Mouse (Mus musculus) kidney, postnatal 14 days (tissue): ENCODE results near the gene Ttc9c.
"Not testable (repeated sequence)": the region's sequence is repeated elsewhere in the genome, so short reads cannot be mapped to it uniquely, and the experiment has no call there.

Source experiments
- DNase-seq: peaks from one replicate; pipeline ENCODE4 v3.0.0; 2022; ENCODE audit warnings: mixed read lengths

The Ttc9c gene

DNA sequence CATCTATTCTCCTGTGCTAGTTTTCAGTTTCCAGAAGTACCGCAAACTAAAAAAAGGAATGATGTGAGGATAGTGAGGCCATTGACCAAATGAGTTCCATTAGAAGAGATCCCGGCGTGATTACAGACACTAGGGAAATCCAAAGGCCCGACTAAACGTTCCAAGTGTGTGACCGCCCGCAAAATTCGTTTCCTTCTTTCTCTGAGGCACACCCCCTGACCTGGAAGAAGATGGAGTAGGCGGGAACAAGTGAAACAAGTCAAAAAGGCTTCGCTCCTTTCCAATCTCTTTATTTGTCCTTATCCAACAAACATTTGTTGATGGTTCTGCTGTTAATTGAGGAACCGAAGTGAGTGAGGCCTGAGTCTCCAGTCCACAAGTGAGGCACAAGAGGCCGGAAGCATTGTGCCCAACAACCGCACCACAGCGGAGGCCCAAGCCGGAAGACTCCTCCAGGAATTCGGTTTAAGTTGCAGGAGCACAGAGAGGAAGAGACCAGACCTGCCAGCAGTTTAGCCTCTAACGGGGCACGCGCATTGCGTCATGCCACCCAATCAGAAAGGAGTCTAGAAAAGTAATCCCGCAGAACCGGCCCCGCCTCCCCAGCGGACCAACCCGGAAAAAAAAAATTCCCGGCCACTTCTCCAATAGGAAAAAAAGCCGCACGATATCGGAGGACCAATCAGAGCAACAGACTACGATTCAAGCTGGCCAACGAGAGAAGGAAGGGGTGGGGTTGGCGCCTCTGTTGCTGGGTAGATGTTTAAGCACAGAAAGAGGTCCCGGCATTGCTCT is at the start of gene Ttc9c:
Gene Ttc9c, minus strand, starts transcription at position 533 of the 795 bp plus-strand sequence.
- peak; percentile 99 for DNase-seq

DNA sequence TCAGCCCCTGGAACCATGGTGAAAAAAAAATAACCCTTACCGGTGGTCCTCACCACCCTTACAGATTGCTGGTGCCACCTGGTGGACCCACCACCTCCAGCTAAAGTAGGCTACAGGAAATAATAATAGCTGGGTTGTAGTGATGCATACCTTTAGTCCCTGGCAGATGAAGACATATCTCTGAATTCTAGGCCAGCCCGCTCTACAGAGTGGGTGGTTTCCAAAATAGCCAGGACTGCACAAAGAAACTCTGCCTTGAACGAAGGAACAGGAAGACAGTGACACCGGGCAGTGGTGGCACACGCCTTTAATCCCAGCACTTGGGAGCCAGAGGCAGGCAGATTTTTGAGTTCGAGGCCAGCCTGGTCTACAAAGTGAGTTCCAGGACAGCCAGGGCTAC is 45.1 kb upstream of the Ttc9c start:
- DNase-seq, result no peak

DNA sequence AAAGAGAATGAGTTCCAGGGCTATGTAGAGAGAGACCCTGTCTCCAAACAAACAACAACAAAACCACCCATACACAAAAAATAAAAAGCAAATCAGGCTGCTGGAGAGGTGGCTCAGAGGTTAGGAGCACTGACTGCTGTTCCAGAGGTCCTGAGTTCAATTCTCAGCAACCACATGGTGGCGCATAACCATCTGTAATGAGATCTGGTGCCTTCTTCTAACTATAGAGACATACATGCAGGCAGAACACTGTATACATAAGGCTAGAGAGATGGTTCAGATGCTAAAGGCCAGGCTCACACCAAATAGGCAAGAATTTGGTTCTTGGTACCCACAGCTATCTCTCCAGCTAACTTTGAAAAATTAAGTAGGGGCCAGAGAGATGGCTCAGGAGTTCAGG is 39.9 kb upstream of the Ttc9c start:
- no peak for DNase-seq

DNA sequence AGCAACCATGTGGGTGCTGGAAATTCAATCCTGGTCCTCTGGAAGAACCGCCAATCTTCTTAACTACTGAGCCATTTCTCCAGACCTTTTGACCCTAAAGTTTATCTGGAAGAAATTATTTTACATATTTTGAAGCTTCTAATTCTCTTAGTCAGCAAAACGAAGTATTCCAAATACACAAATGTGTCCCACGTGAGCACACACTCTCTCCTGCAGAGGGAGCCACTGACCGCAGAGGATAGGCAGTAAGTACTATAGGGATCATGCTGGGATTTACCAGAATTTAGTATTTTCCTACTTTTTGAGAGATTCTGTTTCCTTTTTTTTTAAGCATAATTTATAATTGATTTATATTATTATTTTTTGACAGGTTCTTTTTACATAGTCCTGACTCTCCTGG is 38.6 kb upstream of the Ttc9c start:
- peak; percentile 58 for DNase-seq

GRCm38 (mm10) chr19:8853117-8853516 is 34.0 kb upstream of the Ttc9c start:
- no peak for DNase-seq

DNA sequence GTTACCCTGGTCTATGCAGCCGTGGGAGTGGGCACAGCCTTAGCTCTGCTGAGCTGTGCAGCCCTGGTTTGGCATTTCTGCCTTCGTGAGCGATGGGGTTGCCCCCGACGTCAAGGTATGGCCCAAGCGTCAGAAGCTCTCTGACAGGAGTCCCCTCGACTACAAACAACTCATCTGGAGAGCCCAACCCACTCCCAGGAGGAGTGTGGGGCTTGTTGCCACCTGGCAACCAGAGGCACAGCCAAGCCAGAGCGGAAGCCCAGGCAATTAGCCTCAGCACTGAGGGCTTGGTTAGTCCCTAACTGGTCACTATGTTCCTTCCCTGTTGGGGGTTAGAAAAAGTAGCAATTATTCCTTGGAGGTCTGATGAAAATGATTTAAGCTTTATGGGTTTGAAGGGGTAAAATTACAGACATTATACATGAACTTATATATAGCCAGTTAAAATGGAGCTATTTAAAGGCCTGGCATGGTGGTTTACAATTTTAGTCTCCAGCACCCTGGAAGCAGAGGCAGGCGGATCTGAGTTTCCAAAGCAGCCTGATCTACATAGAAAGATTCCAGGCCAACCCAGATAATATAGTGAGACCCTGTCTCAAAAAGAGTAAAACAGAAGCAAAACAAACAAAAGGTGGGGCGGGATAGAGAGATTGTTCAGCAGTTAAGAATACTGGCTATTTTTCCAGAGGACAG is 33.2 kb upstream of the Ttc9c start:
- DNase-seq, result no peak

GRCm38 (mm10) chr19:8851639-8852038 is 32.5 kb upstream of the Ttc9c start:
- no peak for DNase-seq

- no peak for DNase-seq
These were observed 31.3 kb upstream of the Ttc9c start, which contains the start of gene Lrrn4cl for GRCm38 (mm10) chr19:8850402-8850901. Gene Lrrn4cl, plus strand, starts transcription at chr19:8850768.

DNA sequence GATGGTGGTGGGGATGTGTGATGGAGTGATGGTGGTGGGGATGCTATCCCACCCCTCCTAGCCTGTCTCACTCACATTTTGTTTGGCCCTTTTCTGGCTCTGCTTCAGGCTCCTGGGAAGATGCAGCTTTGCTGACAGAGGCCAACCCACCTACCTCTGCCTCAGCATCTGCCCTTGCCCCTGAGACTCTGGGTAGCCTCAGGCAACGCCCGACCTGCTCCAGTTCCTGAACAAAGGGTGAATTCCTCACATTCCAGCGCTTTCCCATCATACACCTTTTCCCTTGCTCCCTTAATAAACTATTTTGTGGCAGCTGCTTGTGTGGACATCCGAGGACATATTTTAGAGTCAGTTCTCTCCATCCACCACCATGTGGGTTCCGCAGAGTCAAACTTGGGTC is 29.2 kb upstream of the Ttc9c start:
- no peak for DNase-seq

DNA sequence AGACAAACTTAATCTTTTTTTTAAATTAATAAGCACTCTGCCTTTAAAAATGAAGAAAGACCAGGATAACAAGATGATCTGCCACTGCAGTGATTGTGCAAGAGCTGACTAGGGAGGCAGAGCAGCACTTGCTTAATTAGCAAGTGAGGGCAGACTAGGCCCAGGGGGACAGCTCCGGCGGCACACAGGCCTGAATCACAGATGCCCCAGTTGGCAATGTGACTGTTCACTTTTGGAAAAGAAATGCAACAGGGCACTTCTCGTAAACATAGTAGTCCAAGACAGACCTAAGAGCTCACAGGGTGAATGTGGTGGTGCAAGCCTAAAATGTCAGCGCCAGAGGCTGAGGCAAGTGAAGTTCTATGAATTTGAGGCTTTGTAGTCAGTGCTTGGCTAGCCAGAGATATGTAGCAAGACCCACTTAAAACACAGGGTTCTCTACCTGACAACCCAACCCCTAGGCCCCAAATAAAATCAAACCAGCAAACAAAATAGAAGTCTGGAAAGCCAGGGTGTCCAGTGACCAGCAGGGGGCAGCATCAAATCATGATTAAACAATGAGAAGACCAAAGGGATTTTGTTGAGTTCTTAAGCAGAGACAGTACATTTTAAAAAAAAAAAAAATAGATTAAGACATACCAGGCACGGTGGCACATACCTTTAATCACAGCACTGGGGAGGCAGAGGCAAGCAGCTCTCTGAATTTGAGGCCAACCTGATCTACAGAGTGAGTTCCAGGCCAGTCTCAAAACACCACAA is 25.4 kb upstream of the Ttc9c start:
- DNase-seq, result peak; percentile 82

DNA sequence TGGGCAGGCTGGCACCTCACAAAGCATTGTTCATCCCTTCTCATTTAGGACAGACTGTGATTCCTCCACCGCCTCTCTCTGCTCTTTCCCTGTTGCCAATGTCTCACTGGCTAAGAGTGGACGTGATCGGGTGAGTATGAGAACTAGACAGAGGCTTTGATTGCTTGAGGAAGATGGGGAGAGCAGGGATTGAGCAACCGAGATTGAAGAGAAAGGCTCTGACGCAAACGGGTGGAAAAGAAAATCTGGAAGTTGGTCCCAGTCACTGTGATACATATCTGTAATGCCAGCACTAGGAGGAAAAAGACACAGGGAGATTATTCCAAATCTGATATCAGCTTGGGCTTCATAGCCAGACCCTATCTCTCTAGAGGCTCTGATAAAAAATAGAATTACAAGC is 23.8 kb upstream of the Ttc9c start:
- no peak for DNase-seq

- DNase-seq, result no peak
These were observed 21.9 kb upstream of the Ttc9c start for GRCm38 (mm10) chr19:8841012-8841411.

GRCm38 (mm10) chr19:8839908-8840791 is 21.0 kb upstream of the Ttc9c start:
- DNase-seq, result peak; percentile 88

GRCm38 (mm10) chr19:8839103-8839907 is 20.2 kb upstream of the Ttc9c start, which contains the start of gene Gng3:
Gene Gng3, minus strand, starts transcription at chr19:8839194.
- DNase-seq, result no peak

DNA sequence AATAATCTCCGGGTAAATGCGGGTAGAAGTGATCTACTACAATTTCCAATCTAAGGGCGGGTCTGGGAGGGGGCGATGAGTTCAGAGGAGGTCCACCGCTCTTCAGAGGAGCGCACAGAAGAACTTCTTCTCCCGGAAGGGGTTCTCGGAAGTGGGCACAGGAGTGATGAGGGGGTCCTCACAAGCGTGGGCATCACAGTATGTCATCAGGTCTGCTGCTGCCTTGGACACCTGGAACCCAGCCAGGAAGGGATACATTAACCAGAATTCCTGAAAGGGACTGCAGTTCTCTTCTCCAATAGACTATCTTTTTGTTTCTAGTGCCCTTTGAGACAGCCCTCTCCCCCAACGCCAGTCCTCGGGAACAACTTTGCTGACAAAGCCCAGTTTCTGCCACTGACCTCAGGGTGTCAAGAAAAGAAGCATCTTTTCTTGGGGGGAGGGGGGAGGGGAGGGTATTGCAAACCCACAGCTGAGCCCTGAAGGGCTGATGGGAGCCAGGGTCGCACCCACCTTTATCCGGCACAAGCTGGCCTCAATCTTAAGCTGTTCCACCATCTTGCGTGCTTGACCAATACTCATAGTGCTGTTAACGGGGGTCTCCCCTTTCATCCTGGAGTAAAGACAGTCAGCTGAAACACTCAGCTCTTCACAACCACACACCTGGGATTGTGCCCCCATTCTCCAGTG is 19.1 kb upstream of the Ttc9c start:
- DNase-seq, result peak; percentile 82

DNA sequence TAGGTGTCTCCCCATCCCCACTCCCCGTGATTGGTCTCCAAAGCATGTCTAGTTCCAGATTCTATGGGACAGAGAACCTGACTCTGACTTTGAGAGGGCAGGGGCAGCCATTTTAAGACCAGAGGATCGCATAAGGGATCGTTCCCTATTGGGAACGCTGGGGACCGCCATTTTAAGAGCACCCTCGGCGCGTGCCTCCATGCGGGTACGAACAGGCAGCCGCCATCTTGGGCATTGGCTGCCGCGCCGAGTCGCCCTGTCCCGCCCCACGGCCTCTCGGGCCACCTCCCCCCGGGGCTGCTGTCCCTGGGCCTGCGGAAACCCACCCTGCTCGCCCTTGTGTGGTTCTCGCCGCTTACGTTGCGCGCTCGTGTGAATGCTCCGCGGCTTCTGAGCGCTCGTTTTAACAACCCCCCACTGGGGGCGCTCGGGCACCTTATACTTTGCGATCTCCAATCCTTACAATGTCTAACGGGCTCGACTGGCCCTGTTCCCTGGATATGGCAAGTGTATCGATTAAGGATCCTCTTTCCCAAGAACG is 18.2 kb upstream of the Ttc9c start, which contains the start of gene Bscl2:
Gene Bscl2, plus strand, starts transcription at position 217 of the 541 bp plus-strand sequence.
- DNase-seq, result peak; percentile 89

DNA sequence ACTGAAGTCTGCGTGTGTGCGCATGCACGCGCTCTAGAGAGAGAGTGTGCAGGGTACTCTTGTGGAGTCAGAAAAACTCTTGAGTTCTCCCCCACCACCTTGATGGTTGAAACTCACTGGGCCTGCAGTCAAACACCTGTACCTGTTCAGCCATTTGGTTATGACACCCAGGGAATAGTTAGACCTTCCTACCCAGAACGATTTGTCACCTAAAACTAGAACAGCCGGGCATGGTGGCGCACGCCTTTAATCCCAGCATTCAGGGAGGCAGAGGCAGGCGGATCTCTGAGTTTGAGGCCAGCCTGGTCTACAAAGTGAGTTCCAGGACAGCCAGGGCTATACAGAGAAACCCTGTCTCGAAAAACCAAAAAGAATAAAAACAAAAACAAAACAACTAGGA is 17.2 kb upstream of the Ttc9c start:
- DNase-seq, result not testable (repeated sequence)

DNA sequence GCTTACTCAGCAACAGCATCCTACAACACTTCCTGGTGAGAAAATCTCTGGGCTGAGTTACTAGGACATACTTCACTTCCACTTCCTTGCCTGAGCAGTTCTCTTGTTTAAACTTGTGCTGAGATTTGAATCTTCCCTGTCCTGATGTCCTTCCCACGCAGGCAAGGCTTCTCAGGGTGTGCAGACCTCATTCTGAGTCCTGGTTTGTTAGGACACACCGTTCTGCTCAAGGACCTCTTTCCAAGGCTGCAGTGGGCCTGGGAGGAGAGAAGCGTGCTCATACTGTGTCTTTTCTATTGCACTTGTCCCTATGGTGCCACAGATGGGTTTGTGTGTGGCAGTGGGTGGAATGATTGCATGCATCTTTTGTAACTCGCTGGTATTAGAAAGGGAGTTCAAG is 13.8 kb upstream of the Ttc9c start:
- no peak for DNase-seq

DNA sequence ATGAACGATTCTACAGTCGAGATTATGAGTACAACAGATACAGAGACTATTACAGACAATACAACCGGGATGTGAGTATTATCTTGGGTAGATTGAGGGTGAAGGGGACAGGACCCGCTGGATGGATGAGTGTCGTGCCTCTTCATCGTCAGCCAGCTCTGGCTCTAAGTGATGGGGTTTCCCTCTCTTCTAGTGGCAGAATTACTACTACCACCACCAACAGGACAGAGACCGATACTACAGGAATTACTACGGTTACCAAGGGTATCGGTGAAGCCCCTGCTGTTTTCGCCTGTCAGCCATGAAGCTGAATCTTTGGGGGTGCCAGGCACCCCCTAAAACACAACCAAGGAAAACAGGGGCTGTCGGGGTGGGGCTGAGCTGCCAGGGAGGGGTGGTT is 12.1 kb upstream of the Ttc9c start:
- DNase-seq, result no peak

- DNase-seq, result no peak
These were observed 11.5 kb upstream of the Ttc9c start for GRCm38 (mm10) chr19:8830664-8831063.
